ENCODE assay signal across 8 mouse cellular contexts in genomic region chr2:24679012-24679651, GRCm38 (mm10).
DNase-seq lines count a peak whose midpoint lies in the region; ATAC-seq and TF ChIP-seq lines count a peak whose summit lies in the region.

No protein-coding gene starts in this region.

- peak overlapping the region; percentile 23 for H3K4me2 ChIP-seq in liver, embryonic 15.5 days
- peak overlapping the region; percentile 34 for H3K4me2 ChIP-seq in neural tube, embryonic 11.5 days (ENCODE audit: low read depth)

- 23% methylated on average over 50 of the region's 50 CpGs for WGBS in liver, embryonic 15.5 days (ENCODE audit: insufficient replicate concordance)
- WGBS in neural tube, embryonic 11.5 days, result 23% methylated on average over 50 of the region's 50 CpGs

- no peaks in the 10 kb centered on the region for H3K9me3 ChIP-seq in liver, embryonic 15.5 days (replicated peaks)
- no peaks in the 10 kb centered on the region for H3K9me3 ChIP-seq in neural tube, embryonic 11.5 days (ENCODE audit: control insufficient read depth, low read length)

- peak; percentile 29 for DNase-seq in cerebellum, adult 9-11 months
- peak; percentile 79 to 80 for DNase-seq in cerebellum, postnatal 10 days
- DNase-seq in frontal cortex, postnatal 25 days (ENCODE audit: low spot score in 2 of 2), result peak; percentile 34 to 36
- DNase-seq in kidney, adult 9 months, result peak; percentile 12
- DNase-seq in neural tube, embryonic 11.5 days (ENCODE audit: low spot score), result peak; percentile 66

- H3K36me3 ChIP-seq in liver, embryonic 15.5 days (replicated peaks), result no peaks in the 10 kb centered on the region
- H3K36me3 ChIP-seq in neural tube, embryonic 11.5 days (ENCODE audit: control insufficient read depth, insufficient read depth, low read length), result no peaks in the 10 kb centered on the region
- no peaks in the 10 kb centered on the region for H3K36me3 ChIP-seq in testis, adult 2 months (ENCODE audit: control insufficient read depth, insufficient read depth, low read length)

- no peak for TF ChIP-seq POLR2A in testis, adult 2 months (IDR thresholded peaks at IDR 0.05; ENCODE audit: control insufficient read depth, low read depth, low read length)

- TF ChIP-seq CTCF in testis, adult 2 months (IDR thresholded peaks at IDR 0.05; ENCODE audit: control insufficient read depth, insufficient read depth, insufficient replicate concordance, low read depth, low read length), result peak; percentile 13; the same call in 1 of the 2 replicates

- ATAC-seq in cerebellum, adult (ENCODE audit: insufficient number of reproducible peaks, low FRiP score, low TSS enrichment), result no peak
- no peak for ATAC-seq in liver, embryonic 15.5 days (ENCODE audit: insufficient read depth)
- ATAC-seq in neural tube, embryonic 11.5 days (ENCODE audit: insufficient read depth, low FRiP score, low TSS enrichment), result peak; percentile 65

- H3K4me1 ChIP-seq in liver, embryonic 15.5 days (replicated peaks), result no peaks in the 10 kb centered on the region
- H3K4me1 ChIP-seq in neural tube, embryonic 11.5 days (ENCODE audit: control insufficient read depth, insufficient read depth, low read length), result no peaks in the 10 kb centered on the region
- peaks cover 4% of the 10 kb centered on the region for H3K4me1 ChIP-seq in testis, adult 2 months (ENCODE audit: control insufficient read depth, insufficient read depth, low read length)

- H3K4me3 ChIP-seq in liver, embryonic 15.5 days (replicated peaks), result no peak overlapping the region
- peak overlapping the region; percentile 8; the same call in 1 of the 2 replicates for H3K4me3 ChIP-seq in neural tube, embryonic 11.5 days (ENCODE audit: low read depth, low read length)
- peak overlapping the region; percentile 37 for H3K4me3 ChIP-seq in testis, adult 2 months (ENCODE audit: control insufficient read depth, low read depth, low read length)

- no peak overlapping the region for H3K27ac ChIP-seq in liver, embryonic 15.5 days (replicated peaks)
- H3K27ac ChIP-seq in neural tube, embryonic 11.5 days (ENCODE audit: low read depth, low read length), result no peak overlapping the region
- no peak overlapping the region for H3K27ac ChIP-seq in testis, adult 2 months (ENCODE audit: control insufficient read depth, insufficient read depth, low read depth, low read length)

- peaks cover 21% of the 10 kb centered on the region for H3K27me3 ChIP-seq in liver, embryonic 15.5 days
- 0 out of 2 replicates have a peak, but pooled peaks cover 3% of the 10 kb centered on the region for H3K27me3 ChIP-seq in neural tube, embryonic 11.5 days (ENCODE audit: control insufficient read depth, insufficient read depth, low read length)
- no peaks in the 10 kb centered on the region for H3K27me3 ChIP-seq in testis, adult 2 months (ENCODE audit: control insufficient read depth, insufficient read depth, low read length)

- H3K9ac ChIP-seq in liver, embryonic 15.5 days, result no peak overlapping the region
- no peak overlapping the region for H3K9ac ChIP-seq in neural tube, embryonic 11.5 days (ENCODE audit: low read length)

Comparison
In these comparisons a context has a peak if more than half of its experiments do, and no peak if none do; other contexts are left out.
1. DNase-seq: peak in every context shown above with its lines; median percentile 80 in cerebellum, postnatal 10 days; 66 in neural tube, embryonic 11.5 days; 35 in frontal cortex, postnatal 25 days; 29 in cerebellum, adult 9-11 months; 12 in kidney, adult 9 months.